Mouse (Mus musculus): Measurements from ENCODE around the gene Lrrtm3. TPM values are rescaled to one million over a fixed set of nuclear protein-coding genes. Genes with fewer than 3 reads are reported as not detected.

Gene Lrrtm3
- polyA plus RNA-seq, 1 experiment from 2014 or later = 3.3 TPM

GRCm38 (mm10) chr10:64039760-64040535 is 50.1 kb downstream of the Lrrtm3 start:
- H3K9me3 ChIP-seq = no peaks in the 10 kb centered on the region
- no peaks in the 10 kb centered on the region for H3K36me3 ChIP-seq
- H3K27me3 ChIP-seq = no peaks in the 10 kb centered on the region
- no peak for ATAC-seq (ENCODE audit: insufficient number of reproducible peaks, insufficient read depth, low FRiP score, low TSS enrichment)
- no peak overlapping the region for H3K4me2 ChIP-seq (replicated peaks)
- H3K27ac ChIP-seq = no peak overlapping the region
- no peak overlapping the region for H3K9ac ChIP-seq
- 70% methylated on average over 17 of the region's 17 CpGs for WGBS
- no peaks in the 10 kb centered on the region for H3K4me1 ChIP-seq
- H3K4me3 ChIP-seq = no peak overlapping the region

GRCm38 (mm10) chr10:64030901-64031300 is 59.2 kb downstream of the Lrrtm3 start:
- no peak for ATAC-seq (ENCODE audit: insufficient number of reproducible peaks, insufficient read depth, low FRiP score, low TSS enrichment)
- Histone ChIP-seq H3K27me3 (no peaks in the 10 kb centered on the region), H3K4me2 (replicated peaks) (no peak overlapping the region), H3K27ac (no peak overlapping the region), H3K9me3 (no peaks in the 10 kb centered on the region), H3K9ac (no peak overlapping the region), H3K4me3 (no peak overlapping the region), H3K4me1 (no peaks in the 10 kb centered on the region), H3K36me3 (no peaks in the 10 kb centered on the region)

GRCm38 (mm10) chr10:64023340-64023739 is 66.7 kb downstream of the Lrrtm3 start:
- H3K9ac ChIP-seq = no peak overlapping the region
- ATAC-seq (ENCODE audit: insufficient number of reproducible peaks, insufficient read depth, low FRiP score, low TSS enrichment) = no peak
- H3K4me1 ChIP-seq = no peaks in the 10 kb centered on the region
- H3K4me2 ChIP-seq (replicated peaks) = no peak overlapping the region
- WGBS = 67% methylated on average over 6 of the region's 6 CpGs
- no peaks in the 10 kb centered on the region for H3K9me3 ChIP-seq
- no peaks in the 10 kb centered on the region for H3K27me3 ChIP-seq
- H3K4me3 ChIP-seq = no peak overlapping the region
- H3K36me3 ChIP-seq = no peaks in the 10 kb centered on the region
- H3K27ac ChIP-seq = no peak overlapping the region

- Histone ChIP-seq H3K9ac (no peak overlapping the region), H3K27me3 (no peaks in the 10 kb centered on the region), H3K4me3 (no peak overlapping the region), H3K9me3 (no peaks in the 10 kb centered on the region), H3K36me3 (no peaks in the 10 kb centered on the region), H3K4me2 (replicated peaks) (no peak overlapping the region), H3K27ac (no peak overlapping the region), H3K4me1 (no peaks in the 10 kb centered on the region)
- no peak for ATAC-seq (ENCODE audit: insufficient number of reproducible peaks, insufficient read depth, low FRiP score, low TSS enrichment)
- 92% methylated on average over 1 of the region's 1 CpGs for WGBS
Measured at GRCm38 (mm10) chr10:64020347-64020746, 69.7 kb downstream of the Lrrtm3 start.

- H3K9ac ChIP-seq = no peak overlapping the region
- H3K9me3 ChIP-seq = no peaks in the 10 kb centered on the region
- no peaks in the 10 kb centered on the region for H3K36me3 ChIP-seq
- no peaks in the 10 kb centered on the region for H3K4me1 ChIP-seq
- H3K27ac ChIP-seq = no peak overlapping the region
- ATAC-seq (ENCODE audit: insufficient number of reproducible peaks, insufficient read depth, low FRiP score, low TSS enrichment) = no peak
- H3K4me2 ChIP-seq (replicated peaks) = no peak overlapping the region
- 85% methylated on average over 9 of the region's 9 CpGs for WGBS
- no peak overlapping the region for H3K4me3 ChIP-seq
- no peaks in the 10 kb centered on the region for H3K27me3 ChIP-seq
Measured at GRCm38 (mm10) chr10:64001996-64002395, 88.1 kb downstream of the Lrrtm3 start.

GRCm38 (mm10) chr10:64001531-64001930 is 88.5 kb downstream of the Lrrtm3 start:
- 74% methylated on average over 6 of the region's 6 CpGs for WGBS
- H3K36me3 ChIP-seq = no peaks in the 10 kb centered on the region
- ATAC-seq (ENCODE audit: insufficient number of reproducible peaks, insufficient read depth, low FRiP score, low TSS enrichment) = no peak
- H3K4me2 ChIP-seq (replicated peaks) = no peak overlapping the region
- H3K4me3 ChIP-seq = no peak overlapping the region
- H3K9me3 ChIP-seq = no peaks in the 10 kb centered on the region
- H3K9ac ChIP-seq = no peak overlapping the region
- no peak overlapping the region for H3K27ac ChIP-seq
- no peaks in the 10 kb centered on the region for H3K4me1 ChIP-seq
- no peaks in the 10 kb centered on the region for H3K27me3 ChIP-seq

GRCm38 (mm10) chr10:63994251-63994650 is 95.8 kb downstream of the Lrrtm3 start:
- no peak for ATAC-seq (ENCODE audit: insufficient number of reproducible peaks, insufficient read depth, low FRiP score, low TSS enrichment)
- no peak overlapping the region for H3K9ac ChIP-seq
- no peaks in the 10 kb centered on the region for H3K36me3 ChIP-seq
- no peak overlapping the region for H3K4me3 ChIP-seq
- H3K4me2 ChIP-seq (replicated peaks) = no peak overlapping the region
- no peaks in the 10 kb centered on the region for H3K4me1 ChIP-seq
- no peak overlapping the region for H3K27ac ChIP-seq
- 81% methylated on average over 5 of the region's 5 CpGs for WGBS
- no peaks in the 10 kb centered on the region for H3K27me3 ChIP-seq
- no peaks in the 10 kb centered on the region for H3K9me3 ChIP-seq

- Histone ChIP-seq H3K27me3 (no peaks in the 10 kb centered on the region), H3K4me1 (no peaks in the 10 kb centered on the region), H3K9ac (no peak overlapping the region), H3K36me3 (no peaks in the 10 kb centered on the region), H3K27ac (no peak overlapping the region), H3K4me2 (replicated peaks) (no peak overlapping the region), H3K9me3 (no peaks in the 10 kb centered on the region), H3K4me3 (no peak overlapping the region)
- WGBS = 71% methylated on average over 4 of the region's 4 CpGs
- ATAC-seq (ENCODE audit: insufficient number of reproducible peaks, insufficient read depth, low FRiP score, low TSS enrichment) = no peak
Measured at GRCm38 (mm10) chr10:63985576-63985975, 104.5 kb downstream of the Lrrtm3 start.

- Histone ChIP-seq H3K4me1 (no peaks in the 10 kb centered on the region), H3K9me3 (no peaks in the 10 kb centered on the region), H3K27me3 (no peaks in the 10 kb centered on the region), H3K4me3 (no peak overlapping the region), H3K36me3 (no peaks in the 10 kb centered on the region), H3K9ac (no peak overlapping the region), H3K4me2 (replicated peaks) (no peak overlapping the region), H3K27ac (no peak overlapping the region)
- WGBS = 88% methylated on average over 2 of the region's 2 CpGs
- no peak for ATAC-seq (ENCODE audit: insufficient number of reproducible peaks, insufficient read depth, low FRiP score, low TSS enrichment)
Measured at GRCm38 (mm10) chr10:63979410-63979809, 110.7 kb downstream of the Lrrtm3 start.

- H3K36me3 ChIP-seq = no peaks in the 10 kb centered on the region
- H3K9ac ChIP-seq = no peak overlapping the region
- 79% methylated on average over 5 of the region's 5 CpGs for WGBS
- H3K27me3 ChIP-seq = no peaks in the 10 kb centered on the region
- H3K9me3 ChIP-seq = no peaks in the 10 kb centered on the region
- H3K4me3 ChIP-seq = no peak overlapping the region
- H3K4me1 ChIP-seq = no peaks in the 10 kb centered on the region
- no peak overlapping the region for H3K27ac ChIP-seq
- no peak for ATAC-seq (ENCODE audit: insufficient number of reproducible peaks, insufficient read depth, low FRiP score, low TSS enrichment)
- no peak overlapping the region for H3K4me2 ChIP-seq (replicated peaks)
Measured at GRCm38 (mm10) chr10:63978969-63979368, 111.1 kb downstream of the Lrrtm3 start.

GRCm38 (mm10) chr10:63978535-63978934 is 111.5 kb downstream of the Lrrtm3 start:
- Histone ChIP-seq H3K4me3 (no peak overlapping the region), H3K27me3 (no peaks in the 10 kb centered on the region), H3K27ac (no peak overlapping the region), H3K4me2 (replicated peaks) (no peak overlapping the region), H3K9me3 (no peaks in the 10 kb centered on the region), H3K9ac (no peak overlapping the region), H3K4me1 (no peaks in the 10 kb centered on the region), H3K36me3 (no peaks in the 10 kb centered on the region)
- ATAC-seq (ENCODE audit: insufficient number of reproducible peaks, insufficient read depth, low FRiP score, low TSS enrichment) = no peak
- WGBS = 50% methylated on average over 3 of the region's 3 CpGs

GRCm38 (mm10) chr10:63978101-63978500 is 112.0 kb downstream of the Lrrtm3 start:
- H3K4me1 ChIP-seq = no peaks in the 10 kb centered on the region
- no peak for ATAC-seq (ENCODE audit: insufficient number of reproducible peaks, insufficient read depth, low FRiP score, low TSS enrichment)
- no peak overlapping the region for H3K9ac ChIP-seq
- peak overlapping the region; percentile 37 for H3K4me2 ChIP-seq (replicated peaks)
- no peaks in the 10 kb centered on the region for H3K36me3 ChIP-seq
- H3K27me3 ChIP-seq = no peaks in the 10 kb centered on the region
- no peak overlapping the region for H3K4me3 ChIP-seq
- H3K9me3 ChIP-seq = no peaks in the 10 kb centered on the region
- no peak overlapping the region for H3K27ac ChIP-seq
- WGBS = 39% methylated on average over 11 of the region's 11 CpGs

Measured in embryonic facial prominence, embryonic 12.5 days (tissue).